Mouse (Mus musculus) fibroblast of lung, adult 2 months (primary cell): ENCODE results near the gene Catip.
A peak's percentile ranks its signal among the peaks of the same experiment; 100 is the strongest.
"Not testable (repeated sequence)": the region's sequence is repeated elsewhere in the genome, so short reads cannot be mapped to it uniquely, and the experiment has no call there.

ENCODE experiments used
- DNase-seq: peaks from one replicate; pipeline ENCODE4 v3.0.0-alpha.2; 2011; ENCODE audit warnings: low read depth

Catip gene

GRCm38 (mm10) chr1:74361812-74362211, at the start of gene Catip:
Catip (plus strand) TSS chr1:74362108.
- peak; percentile 81 for DNase-seq

GRCm38 (mm10) chr1:74313049-74313692, 48.7 kb upstream of the Catip start:
- no peak for DNase-seq

- DNase-seq, result no peak
Observed at GRCm38 (mm10) chr1:74314796-74315195, 47.1 kb upstream of the Catip start.

GRCm38 (mm10) chr1:74316114-74316827, 45.6 kb upstream of the Catip start:
- no peak for DNase-seq

- no peak for DNase-seq
Observed at GRCm38 (mm10) chr1:74318711-74319110, 43.2 kb upstream of the Catip start.

GRCm38 (mm10) chr1:74321396-74321795, 40.5 kb upstream of the Catip start:
- no peak for DNase-seq

GRCm38 (mm10) chr1:74326916-74327315, 35.0 kb upstream of the Catip start:
- not testable (repeated sequence) for DNase-seq

- DNase-seq, result no peak
Observed at GRCm38 (mm10) chr1:74329899-74330431, 31.9 kb upstream of the Catip start.

- DNase-seq, result no peak
Observed at GRCm38 (mm10) chr1:74331046-74331681, 30.7 kb upstream of the Catip start.

- peak; percentile 76 for DNase-seq
Observed at GRCm38 (mm10) chr1:74332241-74332763, 29.6 kb upstream of the Catip start.

GRCm38 (mm10) chr1:74332930-74333329, 29.0 kb upstream of the Catip start:
- DNase-seq, result no peak

GRCm38 (mm10) chr1:74334607-74335006, 27.3 kb upstream of the Catip start:
- no peak for DNase-seq

- no peak for DNase-seq
Observed at GRCm38 (mm10) chr1:74335033-74335432, 26.9 kb upstream of the Catip start.

- DNase-seq, result no peak
Observed at GRCm38 (mm10) chr1:74335436-74336170, 26.3 kb upstream of the Catip start.

GRCm38 (mm10) chr1:74337241-74337771, 24.6 kb upstream of the Catip start:
- no peak for DNase-seq

- DNase-seq, result no peak
Observed at GRCm38 (mm10) chr1:74338013-74338412, 23.9 kb upstream of the Catip start.

- DNase-seq, result no peak
Observed at GRCm38 (mm10) chr1:74338626-74339025, 23.3 kb upstream of the Catip start.

- DNase-seq, result no peak
Observed at GRCm38 (mm10) chr1:74339917-74340316, 22.0 kb upstream of the Catip start.

- DNase-seq, result no peak
Observed at GRCm38 (mm10) chr1:74340361-74340764, 21.5 kb upstream of the Catip start.

GRCm38 (mm10) chr1:74340992-74341391, 20.9 kb upstream of the Catip start:
- not testable (repeated sequence) for DNase-seq

- DNase-seq, result no peak
Observed at GRCm38 (mm10) chr1:74341898-74342297, 20.0 kb upstream of the Catip start.

GRCm38 (mm10) chr1:74342308-74342707, 19.6 kb upstream of the Catip start:
- DNase-seq, result no peak
